Mouse (Mus musculus): ENCODE measurements around the gene Cfdp1. TPM values are rescaled to one million over a fixed set of nuclear protein-coding genes. Genes with fewer than 3 reads are reported as not detected.

The Cfdp1 gene
- polyA plus RNA-seq, 1 experiment from 2014 or later: 144 TPM

- peaks cover 4% of the 10 kb centered on the region; the same call in 1 of the 2 replicates for H3K36me3 ChIP-seq
- no peak overlapping the region for H3K4me3 ChIP-seq
- no peak overlapping the region for H3K27ac ChIP-seq (ENCODE audit: poor library complexity, severe bottlenecking)
- H3K27me3 ChIP-seq (replicated peaks): no peaks in the 10 kb centered on the region
- ATAC-seq (ENCODE audit: insufficient number of reproducible peaks, low FRiP score): no peak
- H3K4me1 ChIP-seq (replicated peaks): peaks cover 47% of the 10 kb centered on the region
- H3K9ac ChIP-seq: no peak overlapping the region
- WGBS: 79% methylated on average over 2 of the region's 2 CpGs
- no peaks in the 10 kb centered on the region for H3K9me3 ChIP-seq (replicated peaks)
- no peak overlapping the region for H3K4me2 ChIP-seq
These were observed 71.9 kb downstream of the Cfdp1 start for GRCm38 (mm10) chr8:111782161-111782560.

GRCm38 (mm10) chr8:111780697-111781424, 73.2 kb downstream of the Cfdp1 start:
- ATAC-seq (ENCODE audit: insufficient number of reproducible peaks, low FRiP score): no peak
- Histone ChIP-seq H3K36me3 (peaks cover 4% of the 10 kb centered on the region; the same call in 1 of the 2 replicates), H3K4me1 (replicated peaks) (peaks cover 40% of the 10 kb centered on the region), H3K4me2 (no peak overlapping the region), H3K4me3 (no peak overlapping the region), H3K27ac (ENCODE audit: poor library complexity, severe bottlenecking) (no peak overlapping the region), H3K9ac (no peak overlapping the region), H3K9me3 (replicated peaks) (no peaks in the 10 kb centered on the region), H3K27me3 (replicated peaks) (no peaks in the 10 kb centered on the region)
- 88% methylated on average over 10 of the region's 10 CpGs for WGBS

GRCm38 (mm10) chr8:111779690-111780089, 74.4 kb downstream of the Cfdp1 start:
- ATAC-seq (ENCODE audit: insufficient number of reproducible peaks, low FRiP score): no peak
- 67% methylated on average over 7 of the region's 7 CpGs for WGBS
- no peaks in the 10 kb centered on the region for H3K27me3 ChIP-seq (replicated peaks)
- no peak overlapping the region for H3K9ac ChIP-seq
- no peak overlapping the region for H3K4me2 ChIP-seq
- H3K4me1 ChIP-seq (replicated peaks): peaks cover 35% of the 10 kb centered on the region
- H3K27ac ChIP-seq (ENCODE audit: poor library complexity, severe bottlenecking): no peak overlapping the region
- H3K36me3 ChIP-seq: peaks cover 7% of the 10 kb centered on the region; the same call in 1 of the 2 replicates
- no peaks in the 10 kb centered on the region for H3K9me3 ChIP-seq (replicated peaks)
- H3K4me3 ChIP-seq: no peak overlapping the region

- WGBS: 29% methylated on average over 7 of the region's 7 CpGs
- Histone ChIP-seq H3K36me3 (peaks cover 13% of the 10 kb centered on the region; the same call in 1 of the 2 replicates), H3K27ac (ENCODE audit: poor library complexity, severe bottlenecking) (no peak overlapping the region), H3K9ac (0 out of 2 replicates have a peak overlapping the region, but pooled peaks have one; percentile 50), H3K27me3 (replicated peaks) (no peaks in the 10 kb centered on the region), H3K4me3 (no peak overlapping the region), H3K9me3 (replicated peaks) (no peaks in the 10 kb centered on the region), H3K4me1 (replicated peaks) (peaks cover 44% of the 10 kb centered on the region), H3K4me2 (no peak overlapping the region)
- ATAC-seq (ENCODE audit: insufficient number of reproducible peaks, low FRiP score): no peak
These were observed 75.3 kb downstream of the Cfdp1 start for GRCm38 (mm10) chr8:111778801-111779200.

- no peak overlapping the region for H3K4me2 ChIP-seq
- no peak overlapping the region for H3K9ac ChIP-seq
- ATAC-seq (ENCODE audit: insufficient number of reproducible peaks, low FRiP score): no peak
- no peak overlapping the region for H3K4me3 ChIP-seq
- 83% methylated on average over 4 of the region's 4 CpGs for WGBS
- H3K27ac ChIP-seq (ENCODE audit: poor library complexity, severe bottlenecking): no peak overlapping the region
- H3K36me3 ChIP-seq: peaks cover 15% of the 10 kb centered on the region
- H3K4me1 ChIP-seq (replicated peaks): peaks cover 53% of the 10 kb centered on the region
- no peaks in the 10 kb centered on the region for H3K27me3 ChIP-seq (replicated peaks)
- no peaks in the 10 kb centered on the region for H3K9me3 ChIP-seq (replicated peaks)
These were observed 77.6 kb downstream of the Cfdp1 start for GRCm38 (mm10) chr8:111776492-111776891.

- ATAC-seq (ENCODE audit: insufficient number of reproducible peaks, low FRiP score): no peak
- WGBS: 93% methylated on average over 6 of the region's 6 CpGs
- H3K9ac ChIP-seq: no peak overlapping the region
- no peaks in the 10 kb centered on the region for H3K9me3 ChIP-seq (replicated peaks)
- no peak overlapping the region for H3K4me3 ChIP-seq
- H3K27me3 ChIP-seq (replicated peaks): no peaks in the 10 kb centered on the region
- H3K27ac ChIP-seq (ENCODE audit: poor library complexity, severe bottlenecking): no peak overlapping the region
- peaks cover 20% of the 10 kb centered on the region for H3K36me3 ChIP-seq
- H3K4me2 ChIP-seq: no peak overlapping the region
- H3K4me1 ChIP-seq (replicated peaks): peaks cover 60% of the 10 kb centered on the region
These were observed 78.3 kb downstream of the Cfdp1 start for GRCm38 (mm10) chr8:111775766-111776165.

- no peak overlapping the region for H3K9ac ChIP-seq
- 74% methylated on average over 5 of the region's 5 CpGs for WGBS
- H3K4me1 ChIP-seq (replicated peaks): peaks cover 52% of the 10 kb centered on the region
- no peak overlapping the region for H3K4me3 ChIP-seq
- H3K27me3 ChIP-seq (replicated peaks): no peaks in the 10 kb centered on the region
- H3K27ac ChIP-seq (ENCODE audit: poor library complexity, severe bottlenecking): peak overlapping the region; percentile 73
- no peak for ATAC-seq (ENCODE audit: insufficient number of reproducible peaks, low FRiP score)
- no peaks in the 10 kb centered on the region for H3K9me3 ChIP-seq (replicated peaks)
- H3K36me3 ChIP-seq: peaks cover 28% of the 10 kb centered on the region
- no peak overlapping the region for H3K4me2 ChIP-seq
These were observed 80.6 kb downstream of the Cfdp1 start for GRCm38 (mm10) chr8:111773476-111773875.

GRCm38 (mm10) chr8:111773057-111773456, 81.0 kb downstream of the Cfdp1 start:
- Histone ChIP-seq H3K4me1 (replicated peaks) (peaks cover 50% of the 10 kb centered on the region), H3K4me3 (no peak overlapping the region), H3K9ac (no peak overlapping the region), H3K9me3 (replicated peaks) (no peaks in the 10 kb centered on the region), H3K4me2 (no peak overlapping the region), H3K27me3 (replicated peaks) (no peaks in the 10 kb centered on the region), H3K36me3 (peaks cover 32% of the 10 kb centered on the region), H3K27ac (ENCODE audit: poor library complexity, severe bottlenecking) (peak overlapping the region; percentile 2; the same call in 1 of the 2 replicates)
- ATAC-seq (ENCODE audit: insufficient number of reproducible peaks, low FRiP score): no peak
- 30% methylated on average over 7 of the region's 7 CpGs for WGBS

GRCm38 (mm10) chr8:111772083-111772482, 82.0 kb downstream of the Cfdp1 start:
- H3K4me3 ChIP-seq: no peak overlapping the region
- H3K27ac ChIP-seq (ENCODE audit: poor library complexity, severe bottlenecking): no peak overlapping the region
- no peaks in the 10 kb centered on the region for H3K27me3 ChIP-seq (replicated peaks)
- H3K4me2 ChIP-seq: no peak overlapping the region
- H3K9me3 ChIP-seq (replicated peaks): no peaks in the 10 kb centered on the region
- peaks cover 50% of the 10 kb centered on the region for H3K4me1 ChIP-seq (replicated peaks)
- H3K9ac ChIP-seq: no peak overlapping the region
- 83% methylated on average over 9 of the region's 9 CpGs for WGBS
- ATAC-seq (ENCODE audit: insufficient number of reproducible peaks, low FRiP score): no peak
- peaks cover 42% of the 10 kb centered on the region for H3K36me3 ChIP-seq

- Histone ChIP-seq H3K27ac (ENCODE audit: poor library complexity, severe bottlenecking) (0 out of 2 replicates have a peak overlapping the region, but pooled peaks have one; percentile 19), H3K4me3 (no peak overlapping the region), H3K9ac (no peak overlapping the region), H3K4me1 (replicated peaks) (peaks cover 50% of the 10 kb centered on the region), H3K4me2 (no peak overlapping the region), H3K27me3 (replicated peaks) (no peaks in the 10 kb centered on the region), H3K36me3 (peaks cover 46% of the 10 kb centered on the region), H3K9me3 (replicated peaks) (no peaks in the 10 kb centered on the region)
- ATAC-seq (ENCODE audit: insufficient number of reproducible peaks, low FRiP score): no peak
- WGBS: 68% methylated on average over 6 of the region's 6 CpGs
These were observed 82.5 kb downstream of the Cfdp1 start for GRCm38 (mm10) chr8:111771625-111772020.

- Histone ChIP-seq H3K27ac (ENCODE audit: poor library complexity, severe bottlenecking) (peak overlapping the region; percentile 19; the same call in 1 of the 2 replicates), H3K27me3 (replicated peaks) (no peaks in the 10 kb centered on the region), H3K4me2 (no peak overlapping the region), H3K4me1 (replicated peaks) (peaks cover 50% of the 10 kb centered on the region), H3K4me3 (no peak overlapping the region), H3K9me3 (replicated peaks) (no peaks in the 10 kb centered on the region), H3K36me3 (peaks cover 52% of the 10 kb centered on the region), H3K9ac (no peak overlapping the region)
- 51% methylated on average over 5 of the region's 5 CpGs for WGBS
- no peak for ATAC-seq (ENCODE audit: insufficient number of reproducible peaks, low FRiP score)
These were observed 83.0 kb downstream of the Cfdp1 start for GRCm38 (mm10) chr8:111770958-111771624.

Measured in heart, embryonic 12.5 days (tissue).